Mouse (Mus musculus): ENCODE measurements around the gene Dram2.
"Not testable (repeated sequence)": the region's sequence is repeated elsewhere in the genome, so short reads cannot be mapped to it uniquely, and the experiment has no call there.

The Dram2 gene

DNA sequence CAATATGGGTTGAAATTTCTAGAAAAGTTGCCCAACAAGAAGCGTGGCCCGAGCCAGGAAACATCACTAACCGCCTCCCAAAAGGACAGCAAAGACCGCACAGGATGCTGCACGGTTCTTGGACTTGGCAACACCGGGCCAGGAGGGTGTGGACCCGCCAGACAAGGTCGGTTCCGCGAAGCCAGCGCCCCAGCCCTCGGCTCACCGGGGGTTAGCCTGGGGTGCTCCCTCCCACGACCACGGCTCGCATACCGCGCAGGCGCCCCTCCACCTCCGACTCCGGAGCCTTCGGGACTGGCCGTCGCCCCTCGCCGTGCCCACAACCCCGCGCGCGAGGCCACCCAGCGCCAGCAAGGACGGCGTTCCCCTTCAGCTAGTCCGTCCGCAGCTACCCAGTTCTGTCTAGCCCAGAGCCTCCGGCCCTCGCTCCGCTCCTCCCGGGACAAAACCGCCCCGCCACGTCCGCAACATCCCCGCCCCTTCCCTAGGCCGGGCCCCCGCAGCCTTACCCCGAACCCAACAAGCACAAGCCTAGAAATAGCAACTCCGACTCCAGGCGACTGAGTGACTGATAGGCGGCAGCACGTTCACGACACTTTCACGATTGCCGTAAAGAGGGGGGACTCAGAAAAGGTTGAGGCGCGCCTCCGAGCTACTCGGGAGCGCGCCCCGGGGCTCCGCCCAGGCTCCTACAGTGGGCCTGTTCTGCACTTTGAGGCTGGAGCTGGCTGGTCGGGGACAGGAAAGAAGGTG, at the start of gene Dram2, which contains the start of gene Cept1:
Gene Dram2 (plus strand): TSS at position 628 of the 753 bp plus-strand sequence.
Gene Cept1 (minus strand): TSS at position 632 of the 753 bp plus-strand sequence.
- DNase-seq (ENCODE audit: low read depth, low spot score): peak; percentile 89

DNA sequence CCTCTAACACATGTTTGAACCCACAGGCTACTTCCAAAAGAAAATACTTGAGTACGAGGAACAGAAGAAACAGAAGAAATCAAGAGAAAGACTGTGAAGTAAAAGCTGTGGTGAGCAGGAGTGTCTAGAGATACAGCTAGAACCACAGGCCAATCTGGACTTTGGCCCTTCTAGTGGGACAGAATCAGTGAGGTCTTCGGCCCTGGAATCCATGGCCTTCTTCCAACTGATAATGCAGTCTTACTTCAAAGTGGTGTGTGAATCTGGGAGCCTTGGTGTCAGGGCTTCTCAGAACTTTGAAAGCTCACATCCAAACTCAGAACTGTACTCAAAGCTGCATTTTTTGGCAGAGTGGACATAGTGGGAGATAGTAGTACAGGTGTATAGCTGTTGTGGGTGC, 47.1 kb upstream of the Dram2 start:
- DNase-seq (ENCODE audit: low read depth, low spot score): no peak

DNA sequence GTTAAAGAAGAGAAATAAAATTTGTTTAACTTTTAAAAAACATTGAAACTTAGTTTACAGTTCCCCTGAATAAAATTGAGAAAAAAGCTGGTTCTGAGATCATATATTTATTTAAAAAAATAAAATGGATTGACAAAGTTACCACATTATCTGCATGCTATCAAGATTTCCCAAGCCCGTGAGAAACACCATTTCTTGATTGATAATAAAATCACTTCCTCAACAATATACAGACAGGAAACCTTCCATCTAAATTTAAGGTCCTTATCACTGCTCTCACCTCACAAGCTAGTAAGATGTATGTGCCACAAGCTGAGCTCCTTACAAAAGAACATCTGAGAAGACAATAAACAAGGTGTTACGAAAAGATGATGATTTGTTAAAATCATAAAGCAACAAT, 44.7 kb upstream of the Dram2 start:
- DNase-seq (ENCODE audit: low read depth, low spot score): no peak

DNA sequence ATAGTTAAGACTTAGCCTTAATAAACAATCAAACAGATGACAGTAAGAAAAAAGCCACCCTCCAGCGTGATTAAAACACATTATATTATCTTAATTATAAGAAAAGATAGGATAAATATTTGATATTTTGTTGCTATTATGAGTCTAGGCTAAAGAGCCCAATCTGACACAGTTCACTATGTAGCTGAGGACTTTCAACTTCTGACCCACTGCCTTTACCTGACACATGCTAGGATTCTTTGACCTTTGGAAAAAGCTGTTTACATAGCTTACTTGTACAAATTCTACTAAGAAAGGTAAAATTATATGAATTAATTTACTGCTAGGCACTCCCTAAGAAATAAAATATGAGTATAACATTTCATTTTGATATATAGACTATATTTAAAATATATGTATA, 36.9 kb upstream of the Dram2 start:
- DNase-seq (ENCODE audit: low read depth, low spot score): no peak

DNA sequence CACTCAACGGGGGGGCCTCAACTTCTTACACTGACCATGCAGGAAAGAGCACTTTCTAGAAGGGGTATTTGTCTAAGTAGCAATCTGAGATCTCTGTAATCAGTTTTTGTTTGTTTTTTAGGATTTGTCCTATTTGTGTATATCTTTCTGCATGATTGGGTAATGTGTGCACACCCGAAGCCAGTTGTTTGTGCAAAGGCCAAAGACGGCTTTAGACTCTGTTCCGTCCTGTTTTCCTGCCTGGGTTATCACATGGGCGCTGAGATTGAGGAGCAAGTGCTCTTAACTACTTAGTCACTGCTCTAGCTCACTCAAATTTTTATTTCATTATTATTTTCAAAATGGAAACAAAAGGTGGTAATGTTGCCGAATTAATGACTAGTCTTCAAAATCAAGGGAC, 32.6 kb upstream of the Dram2 start:
- DNase-seq (ENCODE audit: low read depth, low spot score): no peak

DNA sequence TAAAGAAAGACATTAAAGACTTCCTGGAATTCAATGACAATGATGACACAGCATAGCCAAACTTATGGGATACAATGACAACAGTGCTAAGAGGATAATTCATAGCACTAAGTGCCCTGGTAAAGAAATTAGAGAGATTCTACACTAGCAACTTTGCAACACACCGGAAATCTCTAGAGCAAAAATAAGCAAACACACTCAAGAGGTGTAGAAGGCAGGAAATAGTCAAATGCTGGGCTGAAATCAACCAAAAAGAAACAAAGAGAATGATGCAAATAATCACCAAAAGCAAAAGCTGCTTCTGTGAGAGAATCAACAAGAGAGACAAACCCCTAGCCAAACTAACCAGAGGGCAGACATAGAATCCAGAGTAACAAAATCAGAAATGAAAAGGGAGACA, 24.9 kb upstream of the Dram2 start:
- no peak for DNase-seq (ENCODE audit: low read depth, low spot score)

DNA sequence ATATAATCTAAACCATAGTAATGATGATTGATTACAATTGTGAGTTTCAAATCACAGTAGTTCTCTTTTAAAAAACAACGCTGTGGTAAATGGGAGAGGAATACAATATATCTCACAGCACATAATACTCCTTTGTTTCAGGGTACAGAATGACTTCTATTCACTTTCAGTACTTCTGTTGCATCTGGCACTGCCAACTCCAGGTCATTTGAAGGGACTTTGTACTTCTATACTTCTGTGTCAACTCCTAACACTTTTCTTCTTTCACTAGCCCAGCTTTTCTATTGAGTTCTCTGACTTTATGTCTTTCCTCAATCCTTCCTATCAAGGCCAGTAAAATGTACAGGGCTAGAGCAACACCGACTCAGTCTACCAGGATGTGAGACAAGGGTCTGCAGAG, 21.2 kb upstream of the Dram2 start:
- DNase-seq (ENCODE audit: low read depth, low spot score): no peak

DNA sequence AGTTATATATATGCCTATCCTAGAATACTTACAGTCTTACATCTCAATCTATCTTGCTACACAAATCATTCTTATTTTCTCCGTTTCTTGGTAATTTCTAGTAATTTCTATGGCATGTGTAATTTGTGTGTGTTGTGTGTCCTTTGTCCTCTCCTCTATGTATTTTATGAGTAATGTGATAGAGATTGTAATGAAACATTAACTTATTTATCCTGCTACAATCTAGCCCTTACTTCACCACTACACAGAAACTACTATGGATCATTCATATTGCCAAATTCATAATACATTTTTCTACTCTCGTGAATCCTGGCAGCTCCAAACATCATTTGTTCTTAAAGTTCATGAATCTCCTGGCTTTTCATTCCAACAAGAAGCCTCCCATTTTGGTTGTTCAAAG, 19.6 kb upstream of the Dram2 start:
- DNase-seq (ENCODE audit: low read depth, low spot score): no peak

DNA sequence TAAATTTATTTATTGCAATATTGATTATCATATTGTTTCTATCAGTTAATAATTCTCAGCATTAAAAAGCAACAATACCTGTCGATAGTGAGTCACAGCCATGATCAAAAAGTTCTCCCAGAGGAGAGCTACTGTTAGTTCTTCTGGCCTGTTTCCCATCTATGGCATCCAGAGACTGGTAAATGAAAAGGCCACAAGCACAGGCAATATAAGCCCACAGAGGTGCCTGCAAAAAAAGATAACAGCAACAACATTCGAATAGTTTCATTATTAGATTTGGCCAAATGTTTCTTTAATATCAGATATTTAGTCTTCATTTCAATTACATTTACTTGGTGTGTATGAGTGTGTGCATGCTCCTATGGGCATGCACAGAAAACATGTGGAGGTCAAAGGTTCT, 14.3 kb upstream of the Dram2 start:
- no peak for DNase-seq (ENCODE audit: low read depth, low spot score)

DNA sequence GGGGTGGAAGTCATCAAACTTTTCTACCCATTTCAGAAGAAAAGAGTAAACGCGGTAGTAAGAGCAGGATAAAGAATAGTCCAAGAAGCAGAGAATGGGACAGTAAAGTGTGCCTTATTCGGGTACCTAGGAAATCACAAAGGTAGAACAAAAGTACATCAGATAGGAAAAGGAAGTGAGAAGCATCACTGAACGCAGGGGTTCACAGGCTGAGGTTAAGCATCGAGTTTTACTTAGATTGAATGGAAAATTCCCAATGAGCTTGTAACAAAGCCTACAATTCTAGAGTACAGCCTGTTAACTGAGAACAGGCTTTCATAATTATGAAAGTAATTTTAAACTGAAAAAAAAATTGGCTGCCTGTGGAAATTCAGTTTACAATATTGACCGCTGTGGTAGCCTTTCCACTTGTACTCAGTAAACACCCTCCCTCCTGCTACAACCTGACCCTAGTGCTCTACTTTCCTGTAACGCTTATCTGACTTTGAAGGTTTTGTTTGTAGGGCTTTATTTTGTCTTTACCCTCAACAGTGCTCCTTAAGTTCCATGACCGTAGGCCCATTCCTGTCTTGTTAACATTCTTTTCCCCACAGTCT, 2.8 kb upstream of the Dram2 start:
- no peak for DNase-seq (ENCODE audit: low read depth, low spot score)

DNA sequence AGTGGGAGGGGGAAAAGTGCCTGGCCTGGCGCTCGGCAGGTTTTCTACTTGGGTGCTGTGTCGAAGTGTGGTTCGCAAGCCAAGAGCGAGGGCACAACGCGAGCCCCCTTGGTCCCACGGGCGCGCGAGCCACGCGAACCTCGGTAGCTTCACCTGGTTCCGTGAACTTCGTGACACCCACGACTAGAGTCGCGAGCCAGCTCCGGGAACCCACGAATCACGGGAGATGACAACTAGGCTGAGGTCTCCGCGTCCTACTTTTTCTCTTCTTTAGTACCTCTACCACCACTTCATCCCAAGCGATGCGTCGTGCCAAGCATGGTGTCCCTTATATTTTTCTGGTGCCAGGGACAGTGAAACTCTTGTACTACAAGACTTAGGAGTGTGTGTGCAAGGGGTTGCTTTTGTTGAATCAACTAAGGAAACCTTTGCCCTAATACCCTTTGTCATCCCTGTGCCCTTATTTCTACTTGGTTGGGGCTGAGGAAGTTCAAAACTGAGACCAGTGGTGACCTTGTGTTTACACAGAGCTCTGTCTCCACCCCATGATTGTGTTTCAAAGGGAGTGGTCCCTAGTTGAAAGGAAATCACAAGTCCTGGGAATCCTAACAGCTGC, 434 bp downstream of the Dram2 start:
- DNase-seq (ENCODE audit: low read depth, low spot score): peak; percentile 22

DNA sequence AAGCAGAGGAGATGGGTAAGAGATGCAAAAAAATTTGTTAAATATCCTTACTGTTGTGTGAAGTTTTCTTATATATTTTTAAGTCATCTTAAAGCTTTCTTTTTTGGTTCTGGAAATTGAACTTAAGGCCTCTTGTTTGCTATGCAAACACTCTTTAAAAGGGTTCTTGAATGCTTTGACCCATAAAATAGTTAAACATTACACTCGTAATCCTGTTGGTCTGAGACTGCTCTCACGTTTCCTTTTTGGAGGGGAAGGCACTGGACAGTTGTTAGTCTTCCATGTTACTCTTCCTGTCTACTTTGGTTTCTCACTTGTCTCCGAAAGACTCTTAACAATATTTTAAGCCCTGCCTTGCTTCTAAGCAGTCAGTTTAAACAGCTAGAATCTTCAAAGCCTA, 1.4 kb downstream of the Dram2 start:
- DNase-seq (ENCODE audit: low read depth, low spot score): no peak

DNA sequence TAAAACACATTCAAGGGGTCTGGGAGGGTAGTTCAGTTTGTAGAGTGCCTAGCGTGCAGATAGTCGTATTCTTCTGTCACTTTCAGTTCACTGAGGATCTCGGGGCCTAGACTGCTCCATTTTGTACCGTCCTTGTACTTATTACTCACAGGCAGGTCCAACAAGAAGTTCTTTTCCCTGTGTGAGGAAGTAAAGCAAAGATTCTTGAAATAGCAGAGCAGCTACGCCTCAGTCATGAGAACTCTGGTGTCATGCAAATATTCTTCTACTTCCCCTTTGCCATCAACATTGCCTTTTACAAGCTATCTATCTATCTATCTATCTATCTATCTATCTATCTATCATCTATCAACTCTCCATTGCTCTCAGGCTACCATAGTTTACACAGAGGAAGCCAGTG, 5.8 kb downstream of the Dram2 start:
- DNase-seq (ENCODE audit: low read depth, low spot score): no peak

DNA sequence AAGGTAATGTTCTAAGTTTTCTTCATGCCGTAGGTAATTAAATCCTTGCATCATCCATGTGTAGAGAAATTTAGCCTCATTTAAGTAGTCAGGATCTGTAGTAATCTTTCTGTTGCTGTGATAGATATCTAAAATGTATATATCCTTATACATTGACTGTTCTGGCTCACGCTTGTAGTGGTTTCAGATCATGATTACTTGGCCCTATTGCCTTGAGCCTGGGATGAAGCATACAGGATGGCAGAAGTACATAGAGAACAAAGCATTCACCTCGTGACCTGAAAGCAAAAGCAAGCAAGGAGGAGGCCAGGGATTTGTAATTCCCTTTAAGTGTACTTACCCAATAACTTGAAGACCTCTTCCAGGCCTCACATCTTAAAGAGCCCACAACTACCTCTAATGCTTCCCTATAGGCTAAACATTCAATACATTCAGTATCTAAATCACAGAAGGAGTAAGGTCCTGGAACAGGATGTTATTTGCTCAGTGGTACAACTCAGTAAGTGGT, 8.2 kb downstream of the Dram2 start:
- DNase-seq (ENCODE audit: low read depth, low spot score): no peak

DNA sequence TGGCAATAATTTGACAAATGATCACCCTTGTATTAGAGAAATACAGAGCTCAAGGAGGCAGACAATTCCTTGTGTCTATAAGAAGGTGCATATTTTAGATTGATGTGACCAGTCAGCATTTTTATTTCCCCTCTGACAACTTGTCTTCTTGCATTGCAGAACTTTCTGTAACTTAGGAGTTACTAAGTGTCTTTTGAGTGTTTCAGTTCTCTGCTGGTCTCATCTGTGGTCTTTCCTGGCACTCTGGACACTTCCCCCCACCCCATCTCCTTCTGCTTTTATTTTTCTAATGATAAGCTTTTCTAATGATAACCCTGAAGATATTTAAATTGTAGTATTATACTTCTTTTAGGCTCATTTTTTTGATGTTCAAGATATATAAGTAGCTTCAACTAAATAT, 10.7 kb downstream of the Dram2 start:
- no peak for DNase-seq (ENCODE audit: low read depth, low spot score)

DNA sequence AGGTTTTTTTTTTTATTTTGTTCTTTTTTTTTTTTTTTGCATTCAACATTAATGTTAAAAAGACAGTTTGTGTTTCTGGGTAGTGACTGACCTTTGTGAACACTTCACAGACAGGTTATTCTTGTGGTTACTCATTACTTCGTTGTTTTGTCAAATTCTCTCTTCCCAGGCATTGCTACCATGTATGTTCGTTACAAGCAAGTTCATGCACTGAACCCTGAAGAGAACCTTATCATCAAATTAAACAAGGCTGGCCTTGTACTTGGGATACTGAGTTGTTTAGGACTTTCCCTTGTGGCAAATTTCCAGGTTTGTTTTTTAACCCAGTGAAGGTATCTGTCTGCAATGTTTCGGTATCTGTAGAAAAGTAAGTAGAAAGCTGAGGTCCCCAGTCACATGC, 18.3 kb downstream of the Dram2 start:
- DNase-seq (ENCODE audit: low read depth, low spot score): no peak

DNA sequence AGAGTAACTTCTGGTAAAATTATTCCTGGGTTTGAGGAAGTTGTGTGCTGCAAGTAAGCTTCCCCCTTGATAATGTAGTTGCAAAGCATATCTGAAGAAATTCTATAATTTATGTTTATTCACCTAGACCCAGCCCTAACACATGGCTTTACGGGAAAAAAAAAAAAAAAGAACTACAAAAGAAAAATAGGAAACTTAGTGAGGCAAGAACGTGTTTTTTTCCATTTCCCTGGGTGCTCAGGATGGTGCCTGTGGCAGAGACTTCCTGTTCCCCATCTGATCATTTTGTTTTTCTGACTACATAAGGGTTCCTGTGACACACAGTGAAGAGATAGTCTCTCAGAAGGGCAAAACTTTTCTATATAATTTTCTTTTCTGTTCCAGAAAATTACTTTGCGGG, 25.6 kb downstream of the Dram2 start:
- no peak for DNase-seq (ENCODE audit: low read depth, low spot score)

DNA sequence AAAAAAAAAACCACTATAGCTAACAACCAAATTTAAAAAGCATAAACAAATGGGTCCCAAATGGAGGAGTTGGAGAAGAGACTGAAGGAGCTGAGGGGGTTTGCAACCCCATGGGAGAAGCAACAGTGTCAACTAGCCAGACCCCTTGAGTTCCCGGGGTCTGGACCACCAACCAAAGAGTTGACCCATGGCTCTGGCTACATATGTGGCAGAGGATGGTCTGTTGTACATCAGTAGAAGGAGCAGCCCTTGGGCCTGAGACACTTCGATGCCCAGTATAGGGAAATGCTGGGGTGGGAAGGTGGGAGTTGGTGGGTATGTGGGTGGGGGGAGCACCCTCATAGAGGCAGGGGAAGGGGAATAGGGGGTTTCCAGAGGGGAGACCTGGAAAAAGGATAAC, 31.7 kb downstream of the Dram2 start:
- no peak for DNase-seq (ENCODE audit: low read depth, low spot score)

DNA sequence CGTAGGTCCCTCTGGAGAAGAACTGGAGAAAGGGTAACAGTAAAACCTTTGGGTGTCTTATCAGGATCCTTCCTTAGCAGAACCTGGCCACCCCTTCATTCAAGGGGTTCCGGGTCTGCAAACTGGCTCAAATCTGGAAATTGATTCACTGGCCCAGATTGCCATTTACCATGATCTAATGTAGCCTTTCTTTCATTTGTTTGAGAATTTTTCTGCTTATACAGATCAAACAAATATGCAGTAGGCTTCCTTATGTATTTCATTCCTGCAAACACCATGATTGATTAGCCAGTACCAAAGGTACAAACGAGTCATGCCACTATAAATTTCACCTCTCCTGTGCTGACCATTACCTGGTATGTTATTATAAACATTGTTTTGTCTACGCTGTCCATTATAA, 46.0 kb downstream of the Dram2 start:
- DNase-seq (ENCODE audit: low read depth, low spot score): not testable (repeated sequence)

DNA sequence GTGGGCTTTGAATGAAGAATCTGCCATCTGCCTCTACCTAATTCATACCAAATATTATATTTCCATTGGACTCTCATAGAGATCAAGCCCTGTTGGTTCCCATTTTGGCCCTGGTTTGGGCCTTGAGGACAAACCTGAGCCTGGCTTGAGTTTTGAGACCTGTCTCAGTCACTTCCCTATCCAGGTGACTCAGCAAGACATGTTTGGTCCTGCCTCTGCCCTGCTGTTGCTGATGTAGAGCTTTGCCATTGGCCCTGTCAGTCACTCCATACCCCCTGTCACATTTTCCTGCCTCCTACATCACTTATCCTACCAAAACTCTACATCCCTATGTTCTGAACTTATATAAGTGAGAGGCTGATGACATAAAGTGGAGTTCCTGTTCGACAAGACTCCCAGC, 70.5 kb downstream of the Dram2 start:
- no peak for DNase-seq (ENCODE audit: low read depth, low spot score)
